Mouse (Mus musculus) granulocyte monocyte progenitor cell, adult 5-6 weeks (primary cell): ENCODE results near the gene Khdc4. TPM values are rescaled to one million over a fixed set of nuclear protein-coding genes. Genes with fewer than 3 reads are reported as not detected.
A peak's percentile ranks its signal among the peaks of the same experiment; 100 is the strongest.
"Not testable (repeated sequence)": the region's sequence is repeated elsewhere in the genome, so short reads cannot be mapped to it uniquely, and the experiment has no call there.

Experiments used
- ATAC-seq: replicated peaks from 2 replicates; pipeline ENCODE4 v1.8.0; 2016; ENCODE audit warnings: mild to moderate bottlenecking, moderate TSS enrichment, inconsistent platforms; ENCODE audit not compliant: poor library complexity, severe bottlenecking
- total RNA-seq, 2 experiments: library from RNA; stranded (forward) in 1 of 2; stranded (reverse) in 1 of 2; fragments of 200-712, 200-1000 nt in 1 of 2; fragments of >200 nt in 1 of 2; fragmentation: Nextera tagmentation in 1 of 2; gene quantifications; 2 replicates each; pipeline ENCODE4 v1.2.3; 2014 to 2017

Gene Khdc4
- total RNA-seq, 2 experiments from 2014 or later: 35.4 to 68.2 TPM

DNA sequence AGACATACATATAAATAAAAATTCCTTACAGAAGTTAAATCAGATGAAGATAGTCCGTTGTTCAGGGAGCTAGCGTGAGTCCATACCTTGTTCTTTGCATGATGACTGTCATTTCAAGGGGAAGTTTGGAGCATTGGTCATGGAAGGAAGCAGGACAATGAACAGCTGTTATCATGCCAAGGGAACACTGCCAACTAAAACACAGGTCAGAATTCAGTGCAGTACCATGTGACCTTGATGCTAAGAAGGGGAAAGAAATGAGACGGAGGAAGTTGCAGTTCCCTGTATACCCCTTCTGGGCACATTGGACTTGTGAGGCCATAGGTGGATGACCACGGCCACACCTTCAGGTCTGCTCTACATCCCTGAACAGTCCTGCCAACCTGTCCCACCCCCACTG, 31.0 kb upstream of the Khdc4 start:
- no peak for ATAC-seq

DNA sequence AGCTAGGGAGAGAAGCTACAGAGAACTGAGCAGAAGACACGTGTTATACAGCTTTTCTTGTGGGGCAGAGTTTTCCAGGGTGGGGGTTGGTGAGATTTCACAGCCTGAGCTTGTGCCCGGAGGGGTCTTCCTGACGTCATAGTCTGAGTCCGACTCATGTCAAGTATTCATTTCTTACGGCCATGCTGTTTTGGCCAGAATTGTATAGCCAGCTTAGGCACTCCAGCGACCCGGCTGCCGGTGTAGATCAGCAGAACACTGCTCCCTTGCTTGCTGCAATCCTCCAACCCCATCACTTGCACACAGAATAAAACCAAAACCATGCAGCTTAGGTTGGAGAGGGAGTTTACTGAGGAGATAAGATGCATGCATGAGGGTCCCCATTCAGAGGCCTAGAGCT, 30.0 kb upstream of the Khdc4 start:
- ATAC-seq: no peak

DNA sequence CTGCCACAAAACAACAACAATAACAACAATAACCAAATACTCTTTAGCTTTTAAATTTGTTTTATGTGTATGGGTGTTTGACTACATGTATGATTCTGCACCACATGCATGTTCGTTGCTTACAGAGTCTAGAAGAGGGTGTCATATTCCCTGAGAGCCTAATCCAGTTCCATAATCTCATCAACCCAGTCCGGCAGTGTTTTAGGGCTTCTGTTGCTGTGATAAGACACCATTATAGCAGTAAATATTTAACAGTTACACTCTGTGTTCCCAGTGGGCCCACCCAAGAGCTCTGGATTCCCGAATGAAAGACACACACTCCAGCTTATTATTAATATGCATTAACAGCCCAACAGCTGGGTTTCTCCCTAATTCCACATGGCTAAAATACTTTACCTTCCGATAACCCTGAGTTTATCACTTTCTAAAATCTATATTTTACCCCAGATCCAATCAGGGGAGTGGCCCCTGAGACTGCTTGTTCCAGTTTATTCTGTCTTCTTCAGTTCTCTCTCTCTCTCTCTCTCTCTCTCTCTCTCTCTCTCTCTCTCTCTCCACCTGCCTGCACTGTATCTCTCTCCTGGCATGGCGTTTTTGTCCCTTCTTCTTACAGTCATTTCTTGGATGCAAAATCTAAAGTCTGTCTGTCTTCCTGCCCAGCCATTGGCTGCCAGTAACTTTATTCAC, 27.0 kb upstream of the Khdc4 start:
- no peak for ATAC-seq

DNA sequence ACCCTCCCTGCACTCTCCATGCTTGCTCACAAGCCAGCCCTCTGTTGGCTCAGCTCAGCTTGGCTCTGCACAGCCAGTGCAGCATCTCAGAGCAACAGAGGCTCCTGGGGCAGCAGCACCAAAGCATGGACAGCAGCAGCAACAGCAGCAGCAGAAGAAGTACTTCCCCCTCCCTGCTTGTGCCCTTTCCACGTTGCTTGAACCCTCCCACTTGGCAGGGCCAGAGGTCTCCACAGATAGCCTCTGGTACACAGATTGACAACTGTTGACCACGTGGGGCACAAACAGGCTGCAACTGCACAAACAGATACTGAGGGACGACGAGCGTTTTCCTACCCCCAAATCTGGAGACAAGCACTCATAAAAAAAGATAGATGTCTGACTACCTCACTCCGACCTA, 25.8 kb upstream of the Khdc4 start:
- 0 out of 2 replicates have a peak, but pooled peaks have one; percentile 30 for ATAC-seq

DNA sequence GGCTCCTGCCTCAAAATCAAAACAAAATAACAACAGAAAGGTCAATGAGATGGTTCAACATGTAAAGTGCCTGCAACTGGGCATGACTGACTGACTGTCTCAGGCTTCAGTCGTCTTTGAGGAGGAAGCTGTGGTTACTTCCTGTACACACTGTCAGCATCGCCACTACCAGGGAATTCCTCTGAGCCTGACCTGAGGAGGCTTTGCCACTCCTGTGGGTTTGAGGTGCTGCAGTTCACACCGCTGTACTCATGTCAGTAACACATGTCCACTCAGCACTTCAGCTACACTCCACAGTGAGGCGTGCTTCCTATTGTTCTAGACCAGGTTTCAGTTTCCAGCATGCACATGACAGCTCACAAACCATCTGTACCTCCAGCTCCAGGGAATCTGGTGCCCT, 21.5 kb upstream of the Khdc4 start:
- ATAC-seq: peak; percentile 79

DNA sequence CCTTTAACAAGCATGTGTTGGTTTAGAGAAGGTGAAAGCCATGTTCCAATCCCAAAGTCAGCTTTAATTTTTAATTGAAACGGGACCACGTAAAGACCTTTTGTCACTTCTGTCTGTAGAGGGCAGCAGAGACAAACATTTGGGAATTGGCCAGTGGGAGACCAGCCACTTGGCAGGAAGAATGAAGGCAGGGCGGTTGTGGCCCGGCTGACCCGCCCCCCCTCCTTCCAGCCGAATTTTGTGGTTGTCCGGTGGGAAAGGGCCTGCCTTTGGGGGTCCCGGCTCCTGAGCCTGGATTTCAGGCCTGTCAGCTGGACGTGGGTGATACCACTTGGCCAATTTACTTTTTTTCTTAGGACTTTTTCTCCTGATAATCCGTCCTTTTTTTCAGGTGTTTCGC, 8.2 kb upstream of the Khdc4 start:
- ATAC-seq: peak; percentile 97

DNA sequence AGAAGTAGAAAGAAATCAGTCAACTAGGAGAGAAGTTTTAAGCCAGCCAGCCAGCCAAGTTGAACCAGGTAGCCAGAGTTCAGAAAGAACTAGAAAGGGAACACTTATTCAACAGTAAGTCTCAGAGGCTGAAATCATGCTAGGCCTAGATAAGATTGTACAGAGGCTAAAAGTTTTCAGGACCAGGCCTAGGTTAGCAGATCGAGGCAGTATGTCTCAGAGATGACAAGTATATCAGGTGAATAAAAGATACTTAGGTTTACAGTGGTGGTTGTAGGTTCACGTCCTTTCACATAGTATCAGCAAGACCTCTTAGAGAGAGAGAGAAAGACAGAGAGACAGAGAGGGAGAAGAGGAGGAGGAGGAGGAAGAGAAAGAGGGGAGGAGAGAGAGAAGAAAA, 1.8 kb upstream of the Khdc4 start:
- ATAC-seq: no peak

DNA sequence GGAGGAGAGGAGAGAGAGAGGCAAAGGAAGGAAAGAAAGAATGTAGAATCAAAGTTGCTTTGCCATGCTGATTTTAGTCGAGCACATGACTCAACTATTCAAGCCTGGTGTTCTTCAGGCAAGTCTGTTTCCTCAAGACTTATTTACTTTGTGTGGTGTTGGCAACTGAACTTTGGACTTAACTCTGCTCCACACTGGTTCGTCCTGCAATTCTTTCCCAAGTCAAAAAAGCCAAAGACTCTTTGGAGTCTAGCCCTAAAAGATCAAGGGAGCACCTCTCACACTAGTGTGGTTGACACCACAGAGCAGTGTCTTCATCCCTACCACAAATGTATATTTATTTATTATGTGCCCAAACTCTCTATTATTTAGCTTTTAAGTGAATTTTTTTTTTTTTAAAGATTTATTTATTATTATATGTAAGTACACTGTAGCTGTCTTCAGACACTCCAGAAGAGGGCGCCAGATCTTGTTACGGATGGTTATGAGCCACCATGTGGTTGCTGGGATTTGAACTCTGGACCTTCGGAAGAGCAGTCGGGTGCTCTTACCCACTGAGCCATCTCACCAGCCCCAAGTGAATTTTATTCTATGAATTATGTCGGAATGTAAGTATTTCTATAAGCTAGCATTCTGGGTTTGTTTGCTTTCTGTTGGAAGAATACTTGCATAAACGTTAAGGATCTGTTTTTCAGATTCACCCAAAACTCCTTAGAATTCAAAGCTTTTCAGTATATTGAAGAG, 1.2 kb upstream of the Khdc4 start:
- ATAC-seq: no peak

DNA sequence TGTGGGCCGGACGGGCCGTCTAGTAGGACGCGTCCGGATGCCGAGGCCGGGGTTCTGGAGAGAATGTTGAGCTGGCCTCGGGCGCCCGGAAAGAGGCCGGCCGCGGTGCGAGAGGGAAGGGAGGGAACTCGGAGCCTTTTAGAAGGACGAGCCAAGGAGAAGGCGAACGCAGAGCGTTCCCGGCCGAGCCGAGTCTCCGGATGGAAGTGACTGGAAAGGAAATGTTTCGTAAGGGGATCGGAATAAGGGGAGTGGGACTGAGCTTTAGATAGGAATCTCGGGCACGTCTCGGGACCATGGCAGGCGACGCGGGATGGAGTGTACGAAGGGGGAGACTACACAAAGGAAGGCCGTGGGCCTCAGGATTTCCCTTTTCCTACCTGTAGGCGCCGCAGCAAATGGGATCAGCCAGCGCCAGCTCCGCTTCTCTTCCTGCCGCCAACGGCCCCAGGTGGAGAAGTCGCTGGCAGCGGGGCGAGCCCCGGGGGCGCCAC, 402 bp downstream of the Khdc4 start:
- peak; percentile 28 for ATAC-seq

DNA sequence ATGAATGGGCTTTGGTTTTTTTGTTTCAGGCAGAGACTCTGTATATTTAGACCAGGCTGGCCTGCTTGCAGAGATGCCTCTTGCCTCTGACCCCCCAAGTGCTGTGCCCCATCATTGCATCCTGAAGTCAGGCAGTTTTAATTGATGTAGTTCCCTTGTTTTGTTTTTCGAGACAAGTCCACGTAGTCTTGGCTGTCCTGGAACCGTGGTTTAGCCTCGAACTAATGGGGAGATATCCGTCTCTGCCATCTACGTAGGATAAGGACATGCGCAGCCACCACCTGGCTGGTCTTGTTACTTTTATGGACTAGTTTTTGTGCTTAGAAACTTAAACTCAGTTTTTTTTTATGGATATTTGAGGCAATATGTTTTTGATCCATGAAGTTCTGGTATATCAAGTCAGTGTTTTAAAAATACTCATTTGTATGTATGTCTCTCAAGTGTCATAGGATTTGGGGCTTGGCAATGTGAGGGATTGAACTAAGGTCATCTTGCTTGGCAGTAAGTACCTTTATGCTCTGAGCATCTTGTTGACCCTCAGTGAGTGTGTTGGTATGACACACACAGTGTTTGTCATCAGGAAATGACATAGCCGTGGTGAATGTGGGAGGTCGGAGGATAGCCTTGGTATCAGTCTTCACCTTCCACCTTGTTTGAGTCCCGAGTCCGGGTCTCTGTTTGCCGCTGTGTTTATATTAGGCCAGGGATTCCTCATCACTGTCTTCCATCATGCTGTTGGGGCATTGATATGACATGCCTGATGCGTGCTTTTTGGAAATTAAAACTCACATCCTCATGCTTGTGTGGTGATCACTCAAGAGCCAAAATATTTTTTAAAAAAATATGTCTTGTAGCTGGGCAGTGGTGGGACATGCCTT, 1.4 kb downstream of the Khdc4 start:
- ATAC-seq: no peak

DNA sequence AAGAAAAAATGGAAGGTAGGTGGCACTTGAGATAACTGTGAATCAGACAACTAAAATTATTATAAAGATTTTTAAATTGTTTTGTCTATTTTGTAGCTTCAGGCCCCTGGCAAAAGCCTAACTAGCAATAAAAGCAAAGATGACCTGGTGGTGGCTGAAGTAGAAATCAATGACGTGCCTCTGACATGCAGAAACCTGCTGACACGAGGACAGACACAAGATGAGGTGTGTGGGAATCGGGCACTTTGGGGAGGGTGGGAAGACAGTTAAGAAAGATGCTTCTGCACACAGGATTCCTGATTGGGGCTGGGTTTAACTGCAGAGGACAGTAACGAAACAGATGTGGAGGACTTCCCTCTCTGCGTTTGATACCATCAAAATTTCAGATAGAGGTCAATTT, 3.5 kb downstream of the Khdc4 start:
- no peak for ATAC-seq

DNA sequence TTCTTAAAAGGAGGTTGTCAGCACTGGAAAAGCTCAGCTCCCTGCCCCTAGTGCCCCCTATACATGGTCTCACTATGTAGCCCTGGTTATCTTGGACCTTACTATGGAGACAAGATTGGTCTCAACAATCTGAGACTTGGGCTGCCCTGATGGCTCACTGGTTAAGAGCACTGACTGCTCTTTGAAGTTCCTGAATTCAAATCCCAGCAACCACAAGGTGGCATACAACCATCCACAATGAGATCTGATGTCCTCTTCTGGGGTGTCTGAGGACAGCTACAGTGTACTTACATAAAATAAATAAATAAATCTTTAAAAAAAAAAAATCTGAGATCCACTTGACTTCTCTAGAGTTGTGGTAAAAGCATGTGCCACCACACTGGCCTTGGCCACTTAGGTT, 9.9 kb downstream of the Khdc4 start:
- no peak for ATAC-seq

DNA sequence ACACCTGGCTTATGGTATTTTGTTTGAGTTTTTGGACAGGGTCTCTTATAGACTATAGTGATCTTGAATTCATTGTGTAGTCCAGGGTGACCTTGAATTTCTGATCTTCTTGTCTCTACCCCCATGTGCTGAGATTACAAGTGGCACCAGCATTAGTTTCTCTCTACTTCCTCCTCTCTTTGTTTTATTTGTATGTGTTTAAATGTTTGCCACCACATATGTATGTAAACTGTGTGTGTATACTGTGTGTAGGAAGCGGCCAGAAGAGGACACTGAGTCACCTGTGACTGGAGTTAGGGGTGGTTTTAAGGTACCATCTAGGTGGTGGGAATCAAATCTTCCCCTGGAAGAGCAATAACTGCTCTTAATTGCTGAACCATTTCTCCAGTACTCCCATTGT, 12.4 kb downstream of the Khdc4 start:
- ATAC-seq: no peak

DNA sequence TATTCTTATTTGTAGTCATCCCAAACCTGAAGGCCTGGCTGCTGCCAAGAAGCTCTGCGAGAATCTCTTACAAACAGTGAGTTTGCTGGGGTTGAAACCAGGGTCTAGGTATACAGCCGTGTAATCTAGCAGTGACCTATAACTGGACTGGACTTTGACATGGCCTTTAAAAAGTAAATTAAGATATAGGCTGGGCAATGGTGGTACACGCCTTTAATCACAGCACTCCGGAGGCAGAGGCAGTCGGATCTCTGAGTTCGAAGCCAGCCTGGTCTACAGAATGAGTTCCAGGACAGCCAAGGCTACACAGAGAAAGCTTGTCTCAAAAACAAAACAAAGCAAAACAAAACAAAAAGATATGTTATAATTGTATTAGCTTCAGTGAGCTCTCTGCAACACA, 13.2 kb downstream of the Khdc4 start:
- no peak for ATAC-seq

DNA sequence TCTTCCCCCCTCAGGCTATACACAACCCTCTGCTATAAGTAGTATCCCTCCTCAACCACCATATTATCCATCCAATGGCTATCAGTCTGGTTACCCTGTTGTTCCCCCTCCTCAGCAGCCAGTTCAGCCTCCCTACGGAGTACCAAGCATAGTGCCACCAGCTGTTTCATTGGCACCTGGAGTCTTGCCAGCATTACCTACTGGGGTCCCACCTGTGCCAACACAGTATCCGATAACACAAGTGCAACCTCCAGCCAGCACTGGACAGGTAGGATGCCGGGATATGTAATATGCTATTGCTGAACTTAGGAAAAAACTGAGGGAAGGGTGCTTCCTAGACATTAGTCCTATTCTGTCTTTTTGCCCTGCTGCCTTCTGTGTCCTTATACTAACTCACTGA, 14.6 kb downstream of the Khdc4 start:
- no peak for ATAC-seq

DNA sequence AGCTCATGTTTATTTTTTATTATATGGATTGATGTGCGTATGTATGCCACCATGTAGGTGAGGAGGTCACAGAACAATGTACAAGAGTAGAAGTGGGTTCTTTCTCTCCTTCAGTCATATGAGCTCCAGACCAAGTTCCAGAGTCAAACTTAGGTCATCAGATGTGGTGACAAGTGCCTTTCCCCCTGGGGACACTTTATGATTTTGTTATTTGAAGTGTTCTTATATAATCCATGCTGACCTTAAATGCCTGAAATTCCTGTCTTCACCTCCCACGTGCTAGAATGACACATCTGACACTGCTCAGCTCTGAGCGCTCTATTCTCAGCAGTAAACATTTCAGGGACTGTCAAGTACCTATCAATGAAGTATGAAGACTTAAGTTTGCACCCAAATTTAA, 15.6 kb downstream of the Khdc4 start:
- ATAC-seq: no peak

DNA sequence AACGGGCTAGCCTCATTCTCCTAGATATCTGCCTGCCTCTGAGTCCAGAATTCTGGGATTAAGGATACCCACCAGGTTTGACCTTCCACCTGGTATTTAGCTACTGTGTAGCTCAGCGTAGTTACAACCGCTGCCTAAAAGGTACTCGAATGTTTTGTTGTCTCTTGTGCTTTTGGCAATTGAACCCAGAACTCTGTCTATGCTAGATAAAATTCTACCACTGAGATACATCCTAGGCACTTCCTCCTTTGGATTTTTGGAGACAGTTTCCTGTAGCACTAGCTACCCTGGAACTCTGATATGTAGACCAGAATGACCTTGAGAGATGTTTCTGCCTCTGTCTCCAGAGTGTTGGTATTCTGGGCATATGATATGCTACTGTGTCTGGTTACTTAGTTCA, 28.1 kb downstream of the Khdc4 start:
- no peak for ATAC-seq

DNA sequence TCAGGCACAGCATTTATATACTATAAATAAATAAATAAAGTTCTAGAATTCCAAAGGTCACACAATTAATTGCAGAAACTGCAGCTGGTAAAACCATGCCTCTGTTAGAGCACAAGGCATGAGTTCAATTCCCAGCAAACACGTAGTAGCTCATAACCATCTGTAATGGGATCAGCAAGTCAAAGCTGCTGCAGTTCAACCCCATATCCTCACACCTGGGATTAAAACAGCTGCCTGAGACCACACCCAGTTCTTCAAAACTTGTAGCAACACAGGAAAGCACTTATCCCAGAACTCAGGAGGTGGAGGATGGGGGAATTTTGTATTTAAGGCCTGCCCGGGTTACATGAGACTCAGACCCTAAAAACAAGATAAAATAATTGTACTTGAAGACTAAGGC, 29.1 kb downstream of the Khdc4 start:
- ATAC-seq: no peak

DNA sequence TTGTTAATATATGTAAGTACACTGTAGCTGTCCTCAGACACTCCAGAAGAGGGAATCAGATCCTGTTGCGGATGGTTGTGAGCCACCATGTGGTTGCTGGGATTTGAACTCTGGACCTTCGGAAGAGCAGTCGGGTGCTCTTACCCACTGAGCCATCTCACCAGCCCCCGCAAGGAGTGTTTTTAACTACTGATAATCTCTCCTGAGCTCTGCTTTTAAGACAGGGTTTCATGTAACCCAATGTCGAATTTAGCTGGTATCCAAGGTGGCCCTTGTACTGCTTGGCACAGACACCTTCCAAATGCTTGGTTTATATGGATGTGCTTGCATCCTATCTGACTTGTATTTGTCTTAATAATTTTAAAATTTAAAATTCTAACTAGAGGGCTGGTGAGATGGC, 30.1 kb downstream of the Khdc4 start:
- not testable (repeated sequence) for ATAC-seq

DNA sequence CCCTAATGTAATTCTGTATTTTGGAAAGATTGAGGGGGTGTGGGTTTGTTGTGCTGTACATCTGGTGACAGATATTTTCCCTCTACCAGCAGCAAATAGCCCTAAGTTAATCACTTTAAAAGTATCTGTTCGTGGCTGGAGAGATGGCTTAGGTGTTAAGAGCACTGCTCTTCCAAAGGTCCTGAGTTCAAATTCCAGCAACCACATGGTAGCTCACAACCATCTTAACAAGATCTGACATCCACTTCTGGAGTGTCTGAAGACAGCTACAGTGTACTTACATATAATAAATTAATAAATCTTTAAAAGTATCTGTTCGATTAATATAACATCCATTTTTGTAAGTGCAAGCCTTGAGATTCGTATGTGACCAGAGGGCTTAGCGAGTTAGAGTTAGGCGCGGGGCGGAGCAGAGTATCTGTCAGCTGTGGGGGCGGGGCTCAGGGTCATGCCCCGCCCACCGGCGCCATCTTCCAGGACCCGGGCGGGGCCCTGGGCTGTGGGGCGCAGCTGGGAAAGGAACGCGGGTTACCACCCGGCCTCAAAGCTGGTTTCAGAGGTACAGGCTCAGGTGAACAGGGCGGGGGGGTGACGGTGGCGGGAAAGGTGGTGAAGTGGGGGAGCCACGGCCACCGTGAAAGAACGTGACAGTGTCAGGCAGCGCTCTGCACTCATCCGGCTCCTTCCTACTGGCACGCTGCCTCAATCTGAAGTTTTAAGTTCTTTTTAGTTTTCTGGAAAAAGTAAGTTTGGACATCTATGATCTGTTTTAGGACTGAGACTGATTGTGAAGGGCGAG, 31.0 kb downstream of the Khdc4 start, which contains the start of gene Rit1:
Gene Rit1, plus strand, starts transcription at position 440 of the 799 bp plus-strand sequence.
- ATAC-seq: peak; percentile 92
